Mouse (Mus musculus) liver, postnatal 0 days (tissue): ENCODE measurements at regions not wholly inside any gene's neighbourhood (a gene's known extent, or its start where the extent isn't known, plus 50 kb on each side); places are given as distances from the start of the nearest gene placed in this dataset.

Experiments used
- CTCF ChIP-seq: sonication (generic); IDR thresholded peaks from 2 replicates; pipeline ENCODE4 v1.5.1; 2016; ENCODE audit warnings: antibody characterized with exemption, low read depth
- EP300 ChIP-seq: IDR thresholded peaks from 2 replicates; pipeline ENCODE4 v1.6.1; 2016; ENCODE audit warnings: antibody characterized with exemption, low read depth, mild to moderate bottlenecking

- TF ChIP-seq CTCF (no peak), EP300 (no peak)
Observed at GRCm38 (mm10) chr2:74084971-74085370, 173.8 kb upstream of the Atp5g3 start.
